Mouse (Mus musculus) fat pad, adult 2 months (tissue): ENCODE data around the gene Dkk3.

Experiments used
- DNase-seq: peaks from one replicate; pipeline ENCODE4 v3.0.0-alpha.2; 2011; ENCODE audit warnings: low read depth, low spot score; ENCODE audit errors: extremely low read depth

Dkk3 gene

GRCm38 (mm10) chr7:112084222-112084621 lies 74.6 kb downstream of the Dkk3 start:
- DNase-seq, result no peak

- no peak for DNase-seq
Observed at GRCm38 (mm10) chr7:112082636-112083035, 76.2 kb downstream of the Dkk3 start.

GRCm38 (mm10) chr7:112074868-112075267 lies 84.0 kb downstream of the Dkk3 start:
- no peak for DNase-seq
